Comparison of ENCODE assay signal across 1 mouse cellular context in genomic region chr15:98632107-98632744, GRCm38 (mm10).
TF ChIP-seq lines count a peak whose summit lies in the region.

No protein-coding gene starts in this region.

TF ChIP-seq in CH12.LX, 34 proteins besides CTCF, POLR2A, EP300 and RAD21:
- TF ChIP-seq GABPA (IDR thresholded peaks at IDR 0.05; ENCODE audit: insufficient replicate concordance, low read depth, low read length) (no peak), UBTF (IDR thresholded peaks at IDR 0.05; ENCODE audit: low read depth, low read length) (no peak), BHLHE40 (IDR thresholded peaks at IDR 0.05; ENCODE audit: low read depth, low read length) (no peak), CHD1 (IDR thresholded peaks at IDR 0.05; ENCODE audit: low read depth, low read length) (no peak), PAX5 (IDR thresholded peaks at IDR 0.05; ENCODE audit: low read length) (no peak), KAT2A (IDR thresholded peaks at IDR 0.05; ENCODE audit: insufficient replicate concordance, low read length) (no peak), MXI1 (IDR thresholded peaks at IDR 0.05; ENCODE audit: low read depth, low read length) (no peak), SIN3A (IDR thresholded peaks at IDR 0.05; ENCODE audit: low read length) (no peak), POLR2AphosphoS2 (IDR thresholded peaks at IDR 0.05; ENCODE audit: low read depth, low read length) (no peak), SMC3 (IDR thresholded peaks at IDR 0.05; ENCODE audit: low read depth, low read length) (no peak), TBP (conservative IDR thresholded peaks at IDR 0.05; ENCODE audit: low read depth, low read length) (no peak), JUN (IDR thresholded peaks at IDR 0.05; ENCODE audit: insufficient read depth, low read depth, low read length) (no peak), USF1 (IDR thresholded peaks at IDR 0.05; ENCODE audit: low read depth, low read length) (no peak), MAFK (IDR thresholded peaks at IDR 0.05; ENCODE audit: insufficient replicate concordance, low read length) (no peak)
TF ChIP-seq in CH12.LX: peak in this region for 0.
